Mouse (Mus musculus): ENCODE data around the gene Lexm. TPM values are rescaled to one million over a fixed set of nuclear protein-coding genes. Genes with fewer than 3 reads are reported as not detected.

Lexm gene
- polyA plus RNA-seq, 1 experiment from 2014 or later: not detected

DNA sequence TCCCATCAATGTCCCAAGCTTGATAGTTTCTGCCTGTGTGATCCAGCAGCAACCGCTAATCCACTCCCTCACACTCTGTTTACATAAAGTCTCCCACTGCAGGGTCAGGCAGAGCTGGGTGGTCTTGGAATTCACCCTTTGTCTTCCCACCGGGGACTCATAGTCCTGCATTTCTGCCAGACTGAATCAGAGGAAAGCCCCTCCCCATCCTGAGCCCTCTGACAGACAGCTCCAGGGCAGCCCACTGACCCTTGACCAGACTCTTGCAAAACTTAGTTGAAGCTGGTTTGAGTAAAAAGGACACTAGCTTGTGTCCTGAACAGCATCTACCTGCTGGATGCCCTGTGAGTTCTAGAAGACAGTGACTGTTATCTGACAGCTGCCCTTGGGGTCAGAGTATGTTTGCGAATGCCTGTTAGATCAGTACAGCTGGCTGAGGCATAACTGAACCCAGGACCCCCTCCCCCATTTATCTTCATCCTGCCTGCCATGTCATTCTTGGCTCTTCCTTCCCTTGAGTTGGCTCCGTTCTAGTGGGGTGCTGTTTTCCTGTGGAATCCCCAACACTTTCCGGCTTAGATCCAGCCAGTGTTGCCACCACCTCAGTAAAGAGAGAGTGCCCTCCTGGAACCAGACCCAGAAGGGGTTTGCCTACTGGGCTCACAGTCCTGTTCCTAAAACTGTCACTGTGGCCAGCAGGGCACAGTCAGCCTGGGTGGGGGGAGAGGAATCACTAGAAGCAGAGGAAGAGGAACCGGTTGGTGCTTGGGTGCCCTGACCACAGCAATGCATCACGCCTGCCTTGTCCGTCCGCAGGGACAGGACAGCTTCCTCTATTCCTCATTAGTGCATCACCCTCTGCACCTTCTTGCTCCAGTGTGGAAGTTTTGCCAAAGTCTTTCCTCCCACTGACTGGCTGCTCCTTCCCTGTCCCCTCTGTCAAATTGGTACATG is 53.9 kb downstream of the Lexm start:
- Histone ChIP-seq H3K4me1 (peaks cover 46% of the 10 kb centered on the region), H3K27me3 (ENCODE audit: poor library complexity, severe bottlenecking) (no peaks in the 10 kb centered on the region; the same call in 1 of the 2 replicates), H3K4me3 (peak overlapping the region; percentile 97), H3K9me3 (no peaks in the 10 kb centered on the region), H3K27ac (peak overlapping the region; percentile 97), H3K36me3 (replicated peaks) (peaks cover 61% of the 10 kb centered on the region)
- DNase-seq (ENCODE audit: extremely low spot score, low spot score): peak; percentile 33
- 65% methylated on average over 9 of the region's 9 CpGs for WGBS

GRCm38 (mm10) chr4:106562006-106562405 is 55.0 kb downstream of the Lexm start:
- 23% methylated on average over 6 of the region's 6 CpGs for WGBS
- Histone ChIP-seq H3K27ac (peak overlapping the region; percentile 97), H3K4me3 (peak overlapping the region; percentile 97), H3K36me3 (replicated peaks) (peaks cover 50% of the 10 kb centered on the region), H3K4me1 (peaks cover 46% of the 10 kb centered on the region), H3K27me3 (ENCODE audit: poor library complexity, severe bottlenecking) (no peaks in the 10 kb centered on the region; the same call in 1 of the 2 replicates), H3K9me3 (no peaks in the 10 kb centered on the region)
- DNase-seq (ENCODE audit: extremely low spot score, low spot score): no peak

- Histone ChIP-seq H3K4me3 (peak within 1 kb of the TSS; percentile 97), H3K27ac (peak within 1 kb of the TSS; percentile 97), H3K36me3 (replicated peaks) (peaks cover 41% of the 10 kb centered on the region), H3K4me1 (peaks cover 46% of the 10 kb centered on the region), H3K27me3 (ENCODE audit: poor library complexity, severe bottlenecking) (no peaks in the 10 kb centered on the region; the same call in 1 of the 2 replicates), H3K9me3 (no peaks in the 10 kb centered on the region)
- peak; percentile 97 for DNase-seq (ENCODE audit: extremely low spot score, low spot score)
- under 1% methylated on average over 87 of the region's 89 CpGs for WGBS
Observed at GRCm38 (mm10) chr4:106560846-106561781, 55.9 kb downstream of the Lexm start, which contains the start of gene Dhcr24. Dhcr24 (plus strand) TSS chr4:106561038.

DNA sequence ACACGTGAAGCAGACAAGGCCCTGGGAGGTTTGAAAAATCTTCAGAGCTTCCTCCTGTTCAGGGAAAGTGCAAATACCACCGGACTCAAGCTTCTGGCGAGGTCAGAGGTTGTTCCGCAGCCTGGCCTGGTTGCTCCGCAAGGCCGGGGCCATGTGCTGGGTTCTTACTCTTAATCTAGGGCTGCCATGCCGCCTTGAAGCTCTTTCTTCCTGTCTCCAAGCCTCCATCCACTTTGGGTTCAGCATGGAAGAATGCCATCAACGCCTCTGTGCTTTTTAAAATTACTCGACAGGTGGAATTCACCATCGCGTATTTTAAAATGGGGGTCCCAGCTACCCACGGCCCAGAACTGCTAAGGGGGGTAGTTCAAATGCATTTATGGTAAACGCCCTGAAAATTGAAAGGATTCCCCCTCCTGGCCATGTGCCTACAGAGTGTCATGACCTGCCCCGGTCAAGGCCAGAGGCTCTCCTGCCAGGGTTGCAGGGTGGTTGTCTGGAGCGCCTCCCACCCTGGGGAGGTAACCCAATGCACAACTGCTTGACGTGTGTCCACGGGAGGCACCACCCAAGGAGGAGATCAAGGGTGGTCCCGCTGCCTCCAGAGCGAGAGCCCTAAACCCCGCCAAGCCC is 56.7 kb downstream of the Lexm start:
- WGBS: 2% methylated on average over 19 of the region's 20 CpGs
- DNase-seq (ENCODE audit: extremely low spot score, low spot score): peak; percentile 54
- peaks cover 46% of the 10 kb centered on the region for H3K4me1 ChIP-seq
- H3K27ac ChIP-seq: peak overlapping the region; percentile 97
- H3K27me3 ChIP-seq (ENCODE audit: poor library complexity, severe bottlenecking): no peaks in the 10 kb centered on the region; the same call in 1 of the 2 replicates
- H3K9me3 ChIP-seq: no peaks in the 10 kb centered on the region
- H3K4me3 ChIP-seq: peak overlapping the region; percentile 97
- peaks cover 33% of the 10 kb centered on the region for H3K36me3 ChIP-seq (replicated peaks)

- peaks cover 26% of the 10 kb centered on the region for H3K36me3 ChIP-seq (replicated peaks)
- no peaks in the 10 kb centered on the region for H3K9me3 ChIP-seq
- no peaks in the 10 kb centered on the region; the same call in 1 of the 2 replicates for H3K27me3 ChIP-seq (ENCODE audit: poor library complexity, severe bottlenecking)
- 32% methylated on average over 13 of the region's 13 CpGs for WGBS
- H3K4me3 ChIP-seq: peak overlapping the region; percentile 97
- H3K4me1 ChIP-seq: peaks cover 45% of the 10 kb centered on the region
- peak overlapping the region; percentile 97 for H3K27ac ChIP-seq
- no peak for DNase-seq (ENCODE audit: extremely low spot score, low spot score)
Observed at GRCm38 (mm10) chr4:106559343-106560212, 57.5 kb downstream of the Lexm start.

GRCm38 (mm10) chr4:106557978-106558377 is 59.1 kb downstream of the Lexm start:
- no peak for DNase-seq (ENCODE audit: extremely low spot score, low spot score)
- WGBS: 0% methylated on average over 1 of the region's 1 CpGs
- Histone ChIP-seq H3K4me1 (peaks cover 29% of the 10 kb centered on the region), H3K27ac (no peak overlapping the region), H3K27me3 (ENCODE audit: poor library complexity, severe bottlenecking) (no peaks in the 10 kb centered on the region; the same call in 1 of the 2 replicates), H3K4me3 (no peak overlapping the region), H3K36me3 (replicated peaks) (peaks cover 10% of the 10 kb centered on the region), H3K9me3 (no peaks in the 10 kb centered on the region)

DNA sequence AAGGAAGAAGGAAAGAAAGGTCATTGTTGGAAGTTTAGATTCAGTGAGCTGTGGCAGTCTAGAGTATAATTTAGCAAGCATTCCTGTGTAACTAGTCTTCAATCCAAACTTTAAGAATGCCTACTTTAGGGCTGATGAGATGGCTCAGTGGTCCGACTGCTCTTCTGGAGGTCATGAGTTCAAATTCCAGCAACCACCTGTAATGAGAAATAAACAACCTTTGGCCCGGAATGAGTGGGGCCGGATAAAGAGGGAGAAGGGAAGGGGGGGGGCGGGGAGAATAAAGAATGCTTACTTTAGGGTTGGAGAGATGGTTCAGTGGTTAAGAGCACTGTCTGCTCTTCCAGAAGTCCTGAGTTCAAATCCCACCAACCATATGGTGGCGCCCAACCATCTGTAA is 59.8 kb downstream of the Lexm start:
- no peak overlapping the region for H3K27ac ChIP-seq
- H3K36me3 ChIP-seq (replicated peaks): peaks cover 4% of the 10 kb centered on the region
- H3K4me3 ChIP-seq: no peak overlapping the region
- 70% methylated on average over 5 of the region's 5 CpGs for WGBS
- no peak for DNase-seq (ENCODE audit: extremely low spot score, low spot score)
- H3K4me1 ChIP-seq: peaks cover 22% of the 10 kb centered on the region
- H3K9me3 ChIP-seq: no peaks in the 10 kb centered on the region
- no peaks in the 10 kb centered on the region; the same call in 1 of the 2 replicates for H3K27me3 ChIP-seq (ENCODE audit: poor library complexity, severe bottlenecking)

- H3K9me3 ChIP-seq: no peaks in the 10 kb centered on the region
- H3K36me3 ChIP-seq (replicated peaks): no peaks in the 10 kb centered on the region
- H3K27me3 ChIP-seq (ENCODE audit: poor library complexity, severe bottlenecking): no peaks in the 10 kb centered on the region
- 84% methylated on average over 8 of the region's 8 CpGs for WGBS
- H3K4me3 ChIP-seq: no peak overlapping the region
- DNase-seq (ENCODE audit: extremely low spot score, low spot score): no peak
- H3K27ac ChIP-seq: no peak overlapping the region
- H3K4me1 ChIP-seq: peaks cover 5% of the 10 kb centered on the region
Observed at GRCm38 (mm10) chr4:106550516-106551166, 66.4 kb downstream of the Lexm start.

DNA sequence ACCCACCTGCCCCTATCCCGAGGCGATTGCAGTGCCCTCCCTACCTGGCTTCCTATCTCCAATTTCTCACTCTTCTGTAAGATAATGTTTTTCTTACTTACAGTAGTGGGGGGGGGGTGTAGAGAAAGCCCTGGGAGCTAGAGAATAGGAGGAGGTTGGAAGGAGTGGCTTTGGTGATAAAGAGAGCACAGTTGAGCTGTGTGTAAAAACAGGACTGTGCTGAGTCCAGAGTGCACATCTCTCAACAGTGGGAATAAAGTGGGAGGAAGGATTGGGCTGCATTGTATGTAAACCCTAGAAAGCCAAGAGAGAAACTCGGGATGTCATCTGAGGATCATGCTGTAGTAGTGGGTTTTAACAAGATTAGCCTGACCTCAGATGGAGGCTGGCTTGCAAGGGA is 68.9 kb downstream of the Lexm start:
- DNase-seq (ENCODE audit: extremely low spot score, low spot score): no peak
- no peaks in the 10 kb centered on the region for H3K36me3 ChIP-seq (replicated peaks)
- no peak overlapping the region for H3K27ac ChIP-seq
- no peaks in the 10 kb centered on the region for H3K9me3 ChIP-seq
- H3K4me3 ChIP-seq: no peak overlapping the region
- WGBS: 87% methylated on average over 3 of the region's 3 CpGs
- peaks cover 8% of the 10 kb centered on the region for H3K4me1 ChIP-seq
- H3K27me3 ChIP-seq (ENCODE audit: poor library complexity, severe bottlenecking): no peaks in the 10 kb centered on the region

GRCm38 (mm10) chr4:106546896-106547295 is 70.1 kb downstream of the Lexm start:
- no peak for DNase-seq (ENCODE audit: extremely low spot score, low spot score)
- Histone ChIP-seq H3K9me3 (no peaks in the 10 kb centered on the region), H3K36me3 (replicated peaks) (no peaks in the 10 kb centered on the region), H3K4me3 (no peak overlapping the region), H3K4me1 (peaks cover 8% of the 10 kb centered on the region), H3K27me3 (ENCODE audit: poor library complexity, severe bottlenecking) (no peaks in the 10 kb centered on the region), H3K27ac (no peak overlapping the region)
- 77% methylated on average over 1 of the region's 1 CpGs for WGBS

DNA sequence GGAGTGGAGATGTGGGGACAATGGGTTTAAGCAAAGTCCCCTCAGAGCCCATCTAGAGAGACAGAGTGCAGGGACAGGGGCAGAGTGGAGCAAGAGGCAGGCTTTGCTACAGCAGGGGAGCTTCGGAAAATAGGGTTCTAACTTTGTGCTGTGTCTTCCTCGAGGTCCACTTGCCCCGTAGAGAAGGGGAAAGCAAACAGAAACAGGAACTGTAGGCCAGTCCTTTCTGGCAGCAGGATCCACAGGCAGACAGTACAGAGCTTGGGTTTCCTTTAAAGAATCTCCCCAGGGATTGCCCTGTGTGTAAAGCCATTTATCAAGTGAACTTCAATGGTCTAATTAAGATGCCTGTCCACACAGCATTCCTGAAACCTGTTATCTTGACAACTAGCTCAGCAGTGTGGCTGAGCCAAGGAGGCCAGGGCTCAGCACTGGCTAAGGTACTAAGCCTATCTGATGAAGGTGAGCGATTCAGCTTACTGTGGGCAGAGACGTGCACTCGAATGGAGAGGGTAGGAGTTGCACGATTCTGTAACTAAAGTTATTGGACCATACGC is 71.1 kb downstream of the Lexm start:
- Histone ChIP-seq H3K36me3 (replicated peaks) (no peaks in the 10 kb centered on the region), H3K27me3 (ENCODE audit: poor library complexity, severe bottlenecking) (no peaks in the 10 kb centered on the region), H3K27ac (no peak overlapping the region), H3K4me3 (no peak overlapping the region), H3K4me1 (peaks cover 8% of the 10 kb centered on the region), H3K9me3 (no peaks in the 10 kb centered on the region)
- no peak for DNase-seq (ENCODE audit: extremely low spot score, low spot score)
- WGBS: 67% methylated on average over 8 of the region's 8 CpGs

Measured in forebrain, embryonic 10.5 days (tissue).